Mouse (Mus musculus) spleen, postnatal 4 days (tissue): ENCODE measurements around the gene Lca5l.

Experiments
- DNase-seq, 2 experiments: peaks; one replicate each; pipeline ENCODE4 v3.0.0; 2022; ENCODE audit warnings: low spot score in 2 of 2

Gene Lca5l

GRCm38 (mm10) chr16:96120022-96120623 is 71.9 kb downstream of the Lca5l start:
- no peak for DNase-seq

DNA sequence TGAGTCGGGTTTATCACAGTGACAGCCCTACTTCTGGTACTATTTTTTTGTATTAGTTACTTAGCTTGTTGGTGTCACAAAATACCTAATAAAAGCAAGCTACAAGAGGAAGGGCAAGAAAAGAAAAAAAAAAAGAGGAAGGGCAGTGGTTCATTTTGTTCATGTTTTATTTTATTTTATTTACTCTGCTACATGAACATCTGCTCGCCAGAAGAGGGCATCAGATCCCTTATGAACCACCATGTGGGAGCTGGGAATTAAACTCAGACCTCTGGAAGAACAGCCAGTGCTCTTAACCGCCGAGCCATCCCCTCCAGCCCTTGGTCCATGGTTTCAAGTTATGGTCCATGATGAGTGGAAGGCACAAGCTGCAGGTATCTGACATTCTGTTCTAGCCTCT is 77.3 kb downstream of the Lca5l start:
- no peak for DNase-seq

- peak; percentile 58 to 77 for DNase-seq
These were observed 79.3 kb downstream of the Lca5l start for GRCm38 (mm10) chr16:96112769-96113168.

DNA sequence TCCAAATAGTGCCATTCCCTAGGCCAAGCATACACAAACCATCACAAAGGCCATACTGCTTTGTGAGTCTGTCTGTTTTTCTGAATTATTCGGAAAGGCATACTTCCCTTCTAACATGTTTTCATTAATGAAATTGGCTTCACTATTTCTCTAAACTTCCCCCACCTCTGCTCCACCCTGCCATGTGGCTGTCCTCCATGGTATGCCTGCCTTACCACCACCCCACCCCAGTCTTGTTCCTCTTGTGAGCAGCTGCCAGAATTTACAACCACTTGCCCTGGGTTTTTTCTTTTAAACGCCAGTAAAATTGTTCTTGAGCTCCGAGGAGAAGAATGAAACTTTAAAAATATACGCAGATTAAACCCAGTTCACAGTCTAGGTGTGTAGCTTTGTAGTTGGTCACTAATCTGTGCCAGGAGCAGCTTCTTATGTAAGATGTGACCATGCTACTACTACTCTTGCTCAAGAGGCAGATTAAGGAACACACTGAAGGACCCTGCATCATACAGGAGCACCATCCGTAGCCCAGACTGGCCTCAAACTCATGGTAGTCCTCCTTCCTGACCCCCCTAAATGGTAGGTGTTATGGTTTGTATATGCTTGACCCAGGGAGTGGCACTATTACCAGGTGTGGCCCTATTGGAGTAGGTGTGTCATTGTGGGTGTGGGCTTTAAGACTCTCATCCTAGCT is 81.3 kb downstream of the Lca5l start:
- peak in 1 of 2 experiments; percentile 25 for DNase-seq

DNA sequence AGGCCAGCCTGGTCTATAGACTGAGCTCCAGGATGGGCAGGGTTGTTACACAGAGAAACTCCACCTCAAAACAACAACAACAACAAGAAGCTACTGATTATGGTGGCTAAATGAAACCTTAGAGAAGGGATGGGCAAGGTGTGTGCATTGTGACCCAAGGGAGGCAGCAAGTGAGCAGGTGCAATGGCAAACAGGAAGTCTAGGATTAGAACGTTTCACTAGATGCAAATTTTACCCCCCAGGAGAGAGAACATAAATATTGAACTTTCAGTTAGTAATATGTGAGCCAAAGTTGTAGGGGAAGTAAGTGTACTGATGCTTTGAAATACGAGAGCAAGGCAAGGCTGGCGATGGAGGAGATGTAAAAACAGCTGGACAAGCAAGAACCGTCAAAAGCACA is 82.4 kb downstream of the Lca5l start:
- DNase-seq: no peak
